Mouse (Mus musculus): ENCODE data around the gene Nfkb2. TPM values are rescaled to one million over a fixed set of nuclear protein-coding genes. Genes with fewer than 3 reads are reported as not detected.

Nfkb2 gene
- polyA plus RNA-seq, 1 experiment = 46.7 TPM

DNA sequence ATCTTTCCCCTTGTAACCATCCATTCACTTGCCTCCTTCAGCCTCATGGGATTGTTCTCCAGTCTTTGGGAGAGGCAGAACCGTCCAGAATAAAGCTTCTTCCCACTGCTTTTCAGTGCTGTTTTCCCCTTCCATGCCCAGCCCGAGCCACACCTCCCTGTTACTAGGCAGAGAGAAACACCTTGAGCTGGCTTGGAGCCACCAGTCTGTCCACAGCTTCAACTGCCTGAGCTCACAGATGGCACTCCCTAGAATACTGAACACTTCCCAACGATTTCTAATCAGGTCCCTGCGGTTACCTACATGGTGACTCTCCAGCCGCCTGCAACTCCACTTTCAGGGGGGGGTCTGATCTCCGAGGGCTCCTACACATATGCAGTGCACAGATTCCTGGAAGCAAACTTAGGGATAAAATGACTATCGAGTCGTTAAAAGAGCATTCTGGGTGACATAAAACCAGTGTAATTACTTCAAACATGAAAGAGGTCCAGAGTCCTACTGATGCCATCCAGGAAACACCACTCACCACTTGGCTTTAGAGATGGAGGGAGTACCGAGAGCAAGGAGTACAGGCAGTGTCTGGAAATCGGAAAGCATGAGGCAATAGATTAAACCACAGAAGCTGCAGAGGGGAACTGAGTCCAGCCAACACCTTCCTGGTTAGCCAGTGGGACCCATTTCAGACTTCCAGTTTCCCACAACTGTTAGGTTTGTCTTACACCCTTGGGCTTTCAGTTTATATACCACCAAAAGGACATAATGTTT is 46.2 kb downstream of the Nfkb2 start, which contains the start of gene 2310034G01Rik:
TSS of gene 2310034G01Rik (minus strand) at position 135 of the 765 bp plus-strand sequence.
- Histone ChIP-seq H3K9me3 (peaks cover 12% of the 10 kb centered on the region), H3K4me3 (replicated peaks) (peak within 1 kb of the TSS; percentile 93), H3K36me3 (replicated peaks; ENCODE audit: low read length) (no peaks in the 10 kb centered on the region), H3K27me3 (replicated peaks) (peaks cover 82% of the 10 kb centered on the region), H3K4me1 (peaks cover 25% of the 10 kb centered on the region)
- no peak for TF ChIP-seq GATA1 (IDR thresholded peaks at IDR 0.05; ENCODE audit: borderline replicate concordance, low read length)
- no peak for TF ChIP-seq FLI1 (IDR thresholded peaks at IDR 0.05; ENCODE audit: low read length)

DNA sequence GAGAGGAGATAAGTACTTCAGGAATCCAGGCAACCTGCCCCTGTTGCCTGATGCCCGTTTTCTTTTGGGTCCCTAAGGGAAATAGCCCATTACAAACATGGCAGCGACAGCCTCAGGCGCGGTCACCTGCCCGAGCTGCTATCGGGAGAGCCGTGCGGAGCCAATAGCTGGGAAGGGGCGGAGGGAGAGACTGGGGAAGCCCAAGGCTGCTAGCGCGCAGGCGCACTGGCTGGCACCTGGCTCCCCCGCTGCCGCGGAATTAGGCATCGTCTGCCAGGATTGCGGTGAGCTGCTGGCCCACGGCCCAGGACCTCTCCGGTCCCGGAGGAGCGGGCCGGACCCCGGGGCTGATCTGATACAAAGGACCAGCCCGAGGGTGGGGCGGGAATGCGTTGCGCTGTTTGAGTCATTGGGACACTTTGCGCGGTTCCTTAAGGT is 52.6 kb downstream of the Nfkb2 start:
- H3K9me3 ChIP-seq = peaks cover 26% of the 10 kb centered on the region
- peaks cover 83% of the 10 kb centered on the region for H3K27me3 ChIP-seq (replicated peaks)
- H3K4me1 ChIP-seq = peaks cover 31% of the 10 kb centered on the region
- H3K36me3 ChIP-seq (replicated peaks; ENCODE audit: low read length) = no peaks in the 10 kb centered on the region
- H3K4me3 ChIP-seq (replicated peaks) = peak overlapping the region; percentile 90
- TF ChIP-seq GATA1 (IDR thresholded peaks at IDR 0.05; ENCODE audit: borderline replicate concordance, low read length) (no peak), FLI1 (IDR thresholded peaks at IDR 0.05; ENCODE audit: low read length) (no peak)

DNA sequence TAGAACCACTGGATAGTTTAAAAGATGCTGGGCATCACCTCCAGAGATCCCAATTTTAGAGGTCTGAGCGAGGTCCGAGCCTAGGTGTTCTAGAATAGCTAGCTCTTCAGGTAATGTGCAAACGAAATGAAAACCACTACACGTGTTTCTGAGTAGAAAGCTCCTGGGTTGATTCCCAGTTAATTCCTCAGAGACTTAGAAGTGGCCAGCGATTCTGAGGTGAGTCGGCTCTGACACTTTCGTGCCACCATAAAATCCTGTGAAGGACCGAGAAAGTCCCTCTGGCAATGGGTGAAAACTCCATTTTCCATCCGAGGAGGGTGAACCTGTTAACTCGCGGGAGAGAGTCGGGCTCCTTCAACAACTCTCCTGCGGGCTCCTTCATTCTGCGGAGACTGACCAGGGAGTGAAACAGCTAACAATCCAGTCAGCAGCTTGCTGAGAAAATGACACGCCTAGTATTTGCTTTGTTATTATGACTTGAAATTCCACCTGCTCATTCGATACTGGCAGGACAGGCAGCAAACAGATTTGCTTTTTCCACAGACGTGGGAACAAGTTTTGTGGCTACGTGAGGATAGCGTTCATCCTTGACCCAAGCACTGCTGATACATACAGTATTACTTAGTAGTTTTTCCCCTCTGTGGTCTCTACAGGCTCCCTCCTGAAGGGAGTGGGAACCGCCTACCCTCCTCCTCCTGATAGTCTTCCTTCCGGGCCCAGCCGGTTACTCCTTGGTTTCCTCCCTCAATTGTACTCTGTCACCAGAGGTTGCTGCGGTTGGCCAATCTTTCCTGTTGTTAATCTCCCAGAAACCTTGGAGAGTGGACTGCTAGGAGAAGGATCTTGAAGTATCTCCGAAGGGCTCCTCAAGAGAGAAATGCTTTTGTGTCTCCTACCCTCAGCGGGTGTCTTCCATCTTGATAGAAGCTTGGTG is 53.5 kb downstream of the Nfkb2 start:
- H3K9me3 ChIP-seq = peaks cover 31% of the 10 kb centered on the region
- TF ChIP-seq GATA1 (IDR thresholded peaks at IDR 0.05; ENCODE audit: borderline replicate concordance, low read length) (no peak), FLI1 (IDR thresholded peaks at IDR 0.05; ENCODE audit: low read length) (no peak)
- H3K4me1 ChIP-seq = peaks cover 31% of the 10 kb centered on the region
- peaks cover 81% of the 10 kb centered on the region for H3K27me3 ChIP-seq (replicated peaks)
- no peaks in the 10 kb centered on the region for H3K36me3 ChIP-seq (replicated peaks; ENCODE audit: low read length)
- peak overlapping the region; percentile 90 for H3K4me3 ChIP-seq (replicated peaks)

DNA sequence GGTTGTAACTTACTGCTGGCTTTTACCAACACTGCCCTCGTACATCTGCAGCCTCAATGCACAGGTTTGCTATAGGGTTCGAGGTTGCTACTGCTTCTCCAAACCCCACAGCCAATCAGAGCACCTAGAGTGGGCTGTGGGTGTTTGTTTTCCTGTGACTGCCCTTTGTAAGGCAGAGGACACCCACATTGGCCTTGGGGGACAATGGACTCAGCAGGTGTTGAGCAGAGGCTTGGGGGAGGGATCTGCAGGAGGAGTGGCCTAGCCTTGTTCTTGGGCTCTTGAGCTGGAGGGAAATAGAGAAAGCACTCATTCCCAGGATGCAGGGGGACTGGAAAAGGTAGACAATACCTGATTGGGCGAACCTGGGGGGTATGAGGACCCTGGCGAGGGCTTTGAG is 54.3 kb downstream of the Nfkb2 start:
- Histone ChIP-seq H3K4me1 (peaks cover 31% of the 10 kb centered on the region), H3K4me3 (replicated peaks) (peak overlapping the region; percentile 53), H3K9me3 (peaks cover 29% of the 10 kb centered on the region), H3K36me3 (replicated peaks; ENCODE audit: low read length) (no peaks in the 10 kb centered on the region), H3K27me3 (replicated peaks) (peaks cover 80% of the 10 kb centered on the region)
- no peak for TF ChIP-seq FLI1 (IDR thresholded peaks at IDR 0.05; ENCODE audit: low read length)
- TF ChIP-seq GATA1 (IDR thresholded peaks at IDR 0.05; ENCODE audit: borderline replicate concordance, low read length) = no peak

Other genes starting within 250 kb of the Nfkb2 start
- gene Nolc1, start 228.5 kb upstream of the Nfkb2 start, polyA plus RNA-seq (2012; ENCODE audit: insufficient read depth, low replicate concordance) = 14.7 and 44.5 TPM in 2 replicates
- gene Elovl3, start 172.4 kb upstream of the Nfkb2 start, polyA plus RNA-seq (2012; ENCODE audit: insufficient read depth, low replicate concordance) = not detected in 2 replicates
- not detected in 2 replicates for gene Pitx3, start 156.0 kb upstream of the Nfkb2 start, polyA plus RNA-seq (2012; ENCODE audit: insufficient read depth, low replicate concordance)
- gene Gbf1, start 151.8 kb upstream of the Nfkb2 start, polyA plus RNA-seq (2012; ENCODE audit: insufficient read depth, low replicate concordance) = 457 and 459 TPM in 2 replicates
- 0.19 TPM in 1 of 2 replicates, not detected in the other for gene Psd, start 22.8 kb downstream of the Nfkb2 start, polyA plus RNA-seq (2012; ENCODE audit: insufficient read depth, low replicate concordance)
- gene Fbxl15, start 23.9 kb downstream of the Nfkb2 start, polyA plus RNA-seq (2012; ENCODE audit: insufficient read depth, low replicate concordance) = 17.4 and 18.6 TPM in 2 replicates
- 39.1 and 126 TPM in 2 replicates for gene Cuedc2, start 34.4 kb downstream of the Nfkb2 start, polyA plus RNA-seq (2012; ENCODE audit: insufficient read depth, low replicate concordance)
- gene Mfsd13a, start 36.8 kb downstream of the Nfkb2 start, polyA plus RNA-seq (2012; ENCODE audit: insufficient read depth, low replicate concordance) = 8.8 and 9.9 TPM in 2 replicates
- 0.32 TPM in 1 of 2 replicates, not detected in the other for gene 2310034G01Rik, start 46.0 kb downstream of the Nfkb2 start, polyA plus RNA-seq (2012; ENCODE audit: insufficient read depth, low replicate concordance)
- 35.2 and 96.8 TPM in 2 replicates for gene Actr1a, start 91.4 kb downstream of the Nfkb2 start, polyA plus RNA-seq (2012; ENCODE audit: insufficient read depth, low replicate concordance)
- gene Sufu, start 92.6 kb downstream of the Nfkb2 start, polyA plus RNA-seq (2012; ENCODE audit: insufficient read depth, low replicate concordance) = 8.7 and 23.5 TPM in 2 replicates
- 207 and 435 TPM in 2 replicates for gene Trim8, start 197.4 kb downstream of the Nfkb2 start, polyA plus RNA-seq (2012; ENCODE audit: insufficient read depth, low replicate concordance)

Data from megakaryocyte, embryonic 14.5 days (primary cell).